Mouse (Mus musculus) liver, embryonic 14.5 days (tissue): ENCODE data around the gene Tpr.

Experiments
- CTCF ChIP-seq: IDR thresholded peaks from 2 replicates; pipeline ENCODE4 v1.5.1; 2016; ENCODE audit warnings: antibody characterized with exemption, low read depth, control low read depth
- EP300 ChIP-seq: IDR thresholded peaks from 2 replicates; pipeline ENCODE4 v1.6.1; 2016; ENCODE audit warnings: antibody characterized with exemption, low read depth

DNA sequence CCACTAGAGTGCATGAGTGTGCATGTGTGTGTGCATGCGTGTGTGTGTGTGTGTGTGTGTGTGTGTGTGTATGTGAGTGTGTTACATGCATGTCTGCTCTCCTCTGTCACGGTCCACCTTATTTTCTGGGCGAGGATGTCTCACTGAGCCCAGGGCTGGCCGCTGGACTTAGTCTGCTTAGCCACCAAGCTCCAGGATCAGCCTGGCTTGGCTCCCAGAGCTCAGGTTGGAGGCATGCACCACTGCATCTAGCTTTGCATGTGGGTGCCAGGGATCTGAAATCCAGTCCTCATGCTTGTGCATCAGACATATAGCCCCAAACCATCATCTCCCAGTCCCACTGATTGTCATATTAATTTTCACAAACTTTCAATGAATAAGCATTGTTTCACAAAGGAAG, 71.1 kb downstream of the Tpr start:
- TF ChIP-seq EP300 (no peak), CTCF (no peak)
